Mouse (Mus musculus): ENCODE measurements around the gene Zfp280b.
A peak's percentile ranks its signal among the peaks of the same experiment; 100 is the strongest.
"Not testable (repeated sequence)": the region's sequence is repeated elsewhere in the genome, so short reads cannot be mapped to it uniquely, and the experiment has no call there.

The Zfp280b gene

DNA sequence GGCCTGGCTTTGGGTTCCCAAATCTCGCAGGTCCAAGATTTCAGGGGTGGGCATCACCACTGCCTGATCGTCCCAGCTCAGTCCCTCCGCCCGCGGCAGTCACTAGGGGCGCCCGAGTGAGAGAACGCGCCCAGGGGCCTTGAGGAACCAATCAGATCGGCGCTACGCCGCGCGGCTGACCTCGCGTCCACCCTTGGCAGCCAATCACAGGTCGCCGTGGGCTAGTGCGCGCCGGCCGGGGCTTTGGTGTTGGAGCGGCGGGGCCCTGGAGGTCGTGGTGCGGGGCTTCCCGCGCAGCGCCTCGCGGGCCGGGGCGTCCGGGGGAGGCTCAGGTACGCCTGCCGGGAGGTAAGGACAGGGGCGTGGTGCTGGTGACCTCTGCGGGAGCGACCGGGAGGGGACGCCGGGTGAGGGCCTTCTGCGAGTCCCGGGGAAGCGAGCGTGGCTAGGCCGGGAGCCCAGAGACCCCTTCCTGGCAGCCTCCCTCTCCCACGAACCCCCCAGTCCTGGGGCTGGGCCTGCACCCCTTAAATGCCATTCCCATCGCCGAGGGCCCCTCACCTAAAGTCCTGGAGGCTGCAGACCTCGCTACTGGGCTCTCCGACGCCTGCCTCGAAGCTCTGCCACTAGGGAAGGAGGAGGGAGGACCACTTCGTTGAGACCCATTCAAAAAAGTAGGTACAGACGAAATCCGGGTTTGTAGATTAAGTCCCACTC lies at the start of gene Zfp280b:
TSS of gene Zfp280b (plus strand) at position 249 of the 717 bp plus-strand sequence.
- DNase-seq (ENCODE audit: extremely low read depth, low read depth): peak; percentile 86

DNA sequence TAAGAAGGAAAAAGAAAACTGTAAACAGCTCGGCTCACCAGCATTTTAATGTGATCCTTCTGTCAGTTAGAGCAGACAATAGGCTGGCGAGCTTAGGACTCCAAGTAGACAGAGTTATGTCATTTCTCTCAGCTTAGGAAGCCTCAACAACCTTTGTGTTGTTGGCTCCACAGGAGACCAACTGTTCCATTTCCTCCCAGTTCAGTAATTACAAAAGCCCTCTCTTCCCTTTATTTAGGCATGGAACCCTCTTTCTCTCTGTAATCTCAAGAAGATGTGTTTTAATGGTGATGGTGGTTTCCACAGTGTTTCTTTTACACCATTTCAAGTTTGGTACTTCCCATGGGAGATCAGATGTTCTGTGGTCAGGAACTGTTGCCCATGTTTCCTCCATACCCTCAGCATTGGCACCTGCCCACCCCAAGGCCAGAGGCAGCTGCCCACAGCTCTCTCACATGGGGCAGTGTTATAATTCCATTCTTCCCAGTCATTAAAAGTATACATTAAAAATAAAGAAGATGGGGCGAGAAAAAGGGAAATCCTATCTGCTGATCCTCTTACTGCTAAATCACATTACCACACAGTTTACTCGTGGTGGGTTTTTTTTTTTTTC lies 41.9 kb upstream of the Zfp280b start:
- no peak for DNase-seq (ENCODE audit: extremely low read depth, low read depth)

- DNase-seq (ENCODE audit: extremely low read depth, low read depth): no peak
These were observed 38.7 kb upstream of the Zfp280b start for GRCm38 (mm10) chr10:75993616-75994240.

DNA sequence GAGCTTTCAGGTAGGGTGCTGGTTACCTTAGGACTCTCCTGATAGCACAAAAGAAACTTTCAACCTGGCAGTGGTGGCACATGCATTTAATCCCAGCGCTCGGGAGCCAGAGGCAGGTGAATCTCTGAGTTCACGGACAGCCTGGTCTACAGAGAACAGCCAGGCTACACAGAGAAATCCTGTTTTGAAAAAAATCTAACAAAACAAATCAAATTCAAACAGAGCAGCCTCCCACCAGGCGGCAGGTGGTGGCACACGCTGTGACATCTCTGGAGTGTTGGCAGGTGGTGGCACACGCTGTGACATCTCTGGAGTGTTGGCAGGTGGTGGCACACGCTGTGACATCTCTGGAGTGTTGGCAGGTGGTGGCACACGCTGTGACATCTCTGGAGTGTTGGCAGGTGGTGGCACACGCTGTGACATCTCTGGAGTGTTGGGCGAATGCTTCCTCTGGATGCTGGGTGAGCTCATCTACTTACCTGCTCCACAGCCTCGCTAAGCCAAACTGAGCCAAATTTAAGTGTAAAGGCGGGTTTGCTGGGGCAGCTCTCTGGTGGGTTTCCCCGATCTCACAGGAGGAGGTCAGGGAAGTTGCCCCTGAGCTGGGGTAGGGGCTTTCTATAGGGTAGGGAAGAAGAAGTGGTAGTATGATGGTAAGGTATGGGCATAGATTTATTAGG lies 37.8 kb upstream of the Zfp280b start:
- DNase-seq (ENCODE audit: extremely low read depth, low read depth): not testable (repeated sequence)

DNA sequence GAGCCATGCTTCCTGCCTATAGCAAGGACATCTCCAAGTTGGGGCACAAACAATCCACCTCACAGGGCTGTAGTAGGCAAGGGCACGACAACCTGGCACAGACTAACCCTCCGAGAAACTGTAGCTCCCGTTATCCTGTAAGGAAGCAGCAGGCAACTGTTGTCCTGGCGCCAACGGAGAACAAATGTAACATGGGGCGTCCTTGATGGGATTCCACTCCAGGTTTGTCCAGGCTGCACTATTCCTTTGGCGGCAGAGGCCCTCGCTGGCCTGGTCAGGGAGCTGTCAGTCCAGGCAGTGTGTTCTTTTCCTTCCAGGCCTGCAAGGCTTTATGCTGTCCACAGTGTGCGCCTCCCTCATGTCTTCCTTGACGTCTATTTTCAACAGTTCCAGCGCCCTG lies 37.0 kb upstream of the Zfp280b start:
- no peak for DNase-seq (ENCODE audit: extremely low read depth, low read depth)

DNA sequence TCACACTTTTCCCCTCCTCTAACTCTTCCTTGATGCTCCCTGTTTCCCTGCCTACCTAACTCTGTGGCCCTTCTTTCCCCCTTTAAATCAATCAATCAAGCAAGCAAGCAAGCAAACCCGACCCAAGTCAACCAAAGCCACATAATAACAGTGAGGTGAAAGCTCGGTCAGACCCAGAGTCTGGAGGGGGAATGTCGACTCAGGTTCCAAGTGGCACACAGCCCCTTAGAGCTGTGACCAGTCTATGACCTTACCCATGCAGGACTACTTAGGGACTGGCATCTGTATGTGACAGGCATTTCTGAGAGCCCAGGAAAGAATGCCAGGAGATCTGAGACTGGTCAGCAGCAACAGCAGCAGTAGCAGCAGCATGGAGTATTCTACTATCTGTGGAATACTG lies 36.1 kb upstream of the Zfp280b start:
- DNase-seq (ENCODE audit: extremely low read depth, low read depth): no peak

DNA sequence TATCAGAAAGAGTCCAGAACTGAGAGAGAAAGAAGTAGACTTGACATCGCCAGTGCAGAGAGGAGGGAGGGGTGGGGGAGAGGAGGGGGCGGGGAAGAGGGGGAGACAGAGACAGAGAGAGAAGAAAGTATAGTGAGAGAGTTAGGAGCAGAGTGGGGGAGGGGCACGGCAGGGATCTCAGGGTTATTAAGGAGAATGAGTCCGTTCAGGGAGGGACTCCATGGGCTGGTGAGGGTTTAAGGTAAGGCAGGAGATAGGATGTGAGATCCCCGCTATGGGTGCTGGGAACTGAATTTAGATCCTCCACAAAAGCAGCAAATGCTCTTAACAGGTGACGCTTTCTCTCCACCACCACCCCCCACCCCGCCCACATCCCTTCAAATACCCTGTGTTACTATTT lies 31.3 kb upstream of the Zfp280b start:
- no peak for DNase-seq (ENCODE audit: extremely low read depth, low read depth)

- no peak for DNase-seq (ENCODE audit: extremely low read depth, low read depth)
These were observed 30.3 kb upstream of the Zfp280b start for GRCm38 (mm10) chr10:76002101-76002521.

DNA sequence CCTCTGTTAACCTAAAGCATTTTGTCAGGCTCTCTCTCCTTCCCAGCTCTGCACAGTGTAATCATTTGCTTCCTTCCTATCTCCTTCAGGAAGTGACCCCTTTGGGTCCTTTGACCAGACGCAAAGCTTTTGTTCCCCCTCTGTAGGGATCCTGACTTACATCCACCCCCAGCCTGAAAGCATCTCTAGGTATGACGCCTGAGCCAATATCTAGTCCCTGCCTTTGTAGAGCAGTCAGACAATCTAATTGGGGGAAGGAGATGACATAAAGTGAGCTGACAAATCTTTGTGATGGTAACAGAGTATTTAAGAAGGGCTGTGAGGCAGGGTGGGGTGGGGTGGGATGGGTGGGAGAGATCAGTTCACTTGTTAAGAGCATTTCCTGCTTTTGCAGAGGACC lies 29.8 kb upstream of the Zfp280b start:
- DNase-seq (ENCODE audit: extremely low read depth, low read depth): no peak

GRCm38 (mm10) chr10:76003221-76003620 lies 29.2 kb upstream of the Zfp280b start:
- DNase-seq (ENCODE audit: extremely low read depth, low read depth): no peak

DNA sequence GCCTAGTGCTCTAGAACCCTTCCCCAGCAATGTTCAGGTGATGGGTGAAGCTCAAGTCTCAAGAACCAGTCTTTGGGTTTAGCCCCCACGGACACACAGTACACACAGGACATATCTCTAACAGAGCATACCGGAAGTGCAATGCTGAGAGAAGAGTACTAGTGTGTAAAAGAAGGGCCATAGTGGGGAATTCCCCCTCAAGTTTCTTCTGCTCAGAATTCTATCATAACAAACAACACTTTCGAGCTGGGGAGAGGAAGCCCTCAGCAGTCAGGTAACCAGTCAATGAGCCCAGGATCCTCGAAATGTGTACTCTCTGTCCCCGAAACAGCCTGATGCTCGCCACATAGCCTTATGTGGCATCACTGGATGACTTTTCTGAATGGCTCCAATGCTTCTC lies 26.1 kb upstream of the Zfp280b start:
- no peak for DNase-seq (ENCODE audit: extremely low read depth, low read depth)

DNA sequence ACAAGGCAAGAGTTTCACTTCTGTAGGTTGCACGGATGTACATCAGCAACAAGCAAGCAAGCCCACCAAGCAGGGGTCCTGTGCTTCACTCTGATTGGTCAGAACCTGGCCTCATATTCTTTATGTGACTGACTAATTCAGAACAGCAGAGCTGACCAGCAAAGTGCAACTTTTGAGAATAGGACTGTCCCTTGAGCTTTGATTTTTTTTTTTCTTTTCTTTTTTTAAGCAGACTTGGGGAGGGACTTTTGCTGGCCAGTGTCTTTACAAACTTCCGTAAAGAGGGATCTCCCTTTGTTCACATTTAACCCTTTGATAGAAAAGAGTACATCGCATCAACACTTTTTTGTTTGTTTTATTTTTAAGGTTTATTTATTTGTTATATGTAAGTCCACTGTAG lies 22.6 kb upstream of the Zfp280b start:
- DNase-seq (ENCODE audit: extremely low read depth, low read depth): no peak

DNA sequence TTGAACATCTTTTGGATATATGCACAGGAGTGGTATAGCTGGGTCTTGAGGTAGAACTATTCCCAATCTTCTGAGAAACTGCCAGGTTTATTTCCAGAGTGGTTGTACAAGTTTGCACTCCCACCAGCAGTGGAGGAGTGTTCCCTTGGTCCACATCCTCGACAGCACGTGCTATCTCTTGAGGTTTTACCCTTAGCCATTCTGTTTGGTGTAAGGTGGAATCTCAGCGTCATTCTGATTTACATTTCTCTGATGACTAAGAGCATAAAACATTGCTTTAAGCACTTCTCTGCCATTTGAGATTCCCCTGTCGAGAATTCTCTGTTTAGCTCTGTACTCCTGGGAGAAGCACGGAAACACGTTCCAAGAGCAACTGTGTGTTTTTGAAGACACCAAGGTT lies 19.5 kb upstream of the Zfp280b start:
- no peak for DNase-seq (ENCODE audit: extremely low read depth, low read depth)

GRCm38 (mm10) chr10:76016886-76017285 lies 15.6 kb upstream of the Zfp280b start:
- DNase-seq (ENCODE audit: extremely low read depth, low read depth): no peak

DNA sequence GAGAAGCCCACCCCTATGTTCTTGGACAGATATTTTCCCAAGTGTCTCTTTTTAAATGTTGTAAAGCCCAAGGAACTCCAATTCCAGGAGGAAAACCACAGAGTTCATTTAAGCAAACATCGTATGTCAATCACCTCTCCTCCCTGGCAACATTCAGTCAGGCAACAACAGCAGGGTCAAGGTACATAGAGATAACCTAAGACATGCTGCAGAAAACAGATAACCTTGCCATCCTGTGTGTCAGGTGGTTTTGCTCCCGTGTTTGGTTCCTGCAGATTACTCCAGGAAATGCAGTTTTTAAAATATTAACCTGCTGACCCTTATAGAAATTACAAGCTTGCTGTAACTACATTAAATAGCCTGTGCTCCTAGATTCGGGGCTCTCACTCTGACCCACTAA lies 10.7 kb upstream of the Zfp280b start:
- peak; percentile 12 for DNase-seq (ENCODE audit: extremely low read depth, low read depth)

- DNase-seq (ENCODE audit: extremely low read depth, low read depth): no peak
These were observed 8.5 kb upstream of the Zfp280b start for GRCm38 (mm10) chr10:76023921-76024320.

GRCm38 (mm10) chr10:76025470-76026190 lies 6.8 kb upstream of the Zfp280b start:
- peak; percentile 6 for DNase-seq (ENCODE audit: extremely low read depth, low read depth)

DNA sequence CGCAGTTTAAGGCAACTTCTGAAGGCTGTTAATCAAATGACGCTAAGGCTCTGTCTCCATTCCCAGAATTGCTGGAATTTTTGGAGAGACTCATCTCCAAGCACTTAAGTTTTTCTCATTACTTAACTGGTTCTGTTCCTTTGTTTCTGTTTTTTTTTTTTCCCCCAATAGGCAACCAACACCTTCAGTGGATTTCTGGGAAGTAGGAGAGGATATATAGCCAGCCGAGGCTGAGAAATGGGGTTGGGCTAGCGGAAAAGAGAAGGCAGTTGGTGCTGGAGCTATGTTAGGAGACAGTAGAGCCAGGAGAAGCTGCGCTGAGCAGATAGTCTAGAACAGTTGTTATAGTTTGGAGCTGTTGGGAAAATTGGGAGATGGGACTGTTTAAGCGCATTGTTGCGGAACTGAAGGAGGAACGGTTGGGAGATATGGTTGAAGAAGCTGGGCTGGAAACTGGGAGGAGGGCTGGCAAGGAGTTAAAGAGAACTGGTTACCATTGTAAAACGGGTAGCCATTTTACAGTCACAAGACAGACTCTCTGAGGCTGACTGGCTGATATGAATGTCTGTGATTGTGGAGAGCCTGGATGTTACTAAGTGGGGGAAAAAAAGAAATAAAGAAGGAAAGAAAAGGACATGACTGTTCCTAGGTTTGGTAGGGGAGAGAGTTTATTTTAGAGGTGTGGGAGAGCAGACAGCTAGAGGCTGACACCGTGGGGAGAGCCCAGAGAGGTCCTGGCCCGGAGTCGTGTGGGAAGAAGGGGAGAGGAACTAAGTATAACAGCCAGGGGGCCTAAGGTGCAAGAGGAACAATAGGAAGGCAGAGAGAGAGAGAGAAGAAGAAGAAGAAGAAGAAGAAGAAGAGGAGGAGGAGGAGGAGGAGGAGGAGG lies 5.1 kb upstream of the Zfp280b start:
- DNase-seq (ENCODE audit: extremely low read depth, low read depth): no peak

DNA sequence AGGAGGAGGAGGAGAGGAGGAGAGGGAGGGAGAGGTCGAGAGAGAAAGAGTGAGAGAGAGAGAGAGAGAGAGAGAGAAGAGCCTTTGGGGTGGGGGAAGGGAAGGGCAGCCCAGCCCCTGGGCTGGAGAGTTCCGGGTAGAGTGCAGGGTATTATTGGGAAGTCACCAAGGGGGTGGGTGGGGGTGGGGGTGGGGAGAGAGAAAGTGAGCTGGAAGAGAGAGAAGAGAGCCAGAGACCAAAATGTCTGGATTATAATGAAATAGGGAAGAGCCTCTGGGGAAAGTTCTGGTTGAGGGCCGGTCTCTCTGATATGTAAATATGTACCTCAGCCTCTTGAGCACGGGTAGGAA lies 4.5 kb upstream of the Zfp280b start:
- DNase-seq (ENCODE audit: extremely low read depth, low read depth): no peak

GRCm38 (mm10) chr10:76028396-76028795 lies 4.1 kb upstream of the Zfp280b start:
- DNase-seq (ENCODE audit: extremely low read depth, low read depth): no peak

- DNase-seq (ENCODE audit: extremely low read depth, low read depth): no peak
These were observed 3.2 kb upstream of the Zfp280b start for GRCm38 (mm10) chr10:76029276-76029675.
